Mouse (Mus musculus): ENCODE data around the gene Lypd5. TPM values are rescaled to one million over a fixed set of nuclear protein-coding genes. Genes with fewer than 3 reads are reported as not detected.

Lypd5 gene
- total RNA-seq, 1 experiment = not detected

GRCm38 (mm10) chr7:24368226-24368625, 19.2 kb downstream of the Lypd5 start:
- in situ Hi-C loops (cut with MboI; ENCODE audit: low sequenced_read_pairs in 2 of 2, unreplicated experiment in 2 of 2) = loop anchor here (25.0 kb wide), 1 partner anchor 406 kb away; the partner anchor contains the start of genes Vmn1r180 (in 2 of the 2) and Vmn1r181 (in 2 of the 2)
- H3K36me3 ChIP-seq (ENCODE audit: control insufficient read depth, insufficient read depth, low read length, poor library complexity, severe bottlenecking) = no peaks in the 10 kb centered on the region
- TF ChIP-seq HCFC1 (IDR thresholded peaks at IDR 0.05; ENCODE audit: borderline replicate concordance, insufficient read depth, low read length) = no peak
- no peak for TF ChIP-seq ZNF384 (IDR thresholded peaks at IDR 0.05; ENCODE audit: low read depth, low read length)
- no peak for TF ChIP-seq CHD2 (IDR thresholded peaks at IDR 0.05; ENCODE audit: low read depth, low read length)
- no peak for TF ChIP-seq ZC3H11A (IDR thresholded peaks at IDR 0.05; ENCODE audit: borderline replicate concordance, low read depth, low read length)
- no peak for TF ChIP-seq MAFK (IDR thresholded peaks at IDR 0.05; ENCODE audit: insufficient read depth, low read depth, low read length)
- H3K9me3 ChIP-seq (ENCODE audit: control insufficient read depth, insufficient read depth, low read depth, low read length) = no peaks in the 10 kb centered on the region
- H3K4me1 ChIP-seq (ENCODE audit: control insufficient read depth in 2 of 2, insufficient read depth in 2 of 2, low read length in 2 of 2, poor library complexity in 1 of 2) = peaks cover 0 to 14% of the 10 kb centered on the region in 2 experiments; a peak in 2 of 4 replicates
- DNase-seq (ENCODE audit: low read depth, low spot score) = no peak
- no peak overlapping the region for H3K9ac ChIP-seq (ENCODE audit: insufficient read depth, low read depth, low read length, poor library complexity, severe bottlenecking)
- H3K4me3 ChIP-seq (ENCODE audit: insufficient read depth in 1 of 2, low read depth in 1 of 2, low read length in 2 of 2, poor library complexity in 1 of 2, severe bottlenecking in 1 of 2) = no peak overlapping the region
- H3K27ac ChIP-seq (ENCODE audit: insufficient read depth, low read depth, low read length, poor library complexity, severe bottlenecking) = no peak overlapping the region

- H3K27ac ChIP-seq (ENCODE audit: insufficient read depth, low read depth, low read length, poor library complexity, severe bottlenecking) = no peak overlapping the region
- no peak for DNase-seq (ENCODE audit: low read depth, low spot score)
- H3K4me3 ChIP-seq (ENCODE audit: insufficient read depth in 1 of 2, low read depth in 1 of 2, low read length in 2 of 2, poor library complexity in 1 of 2, severe bottlenecking in 1 of 2) = no peak overlapping the region
- no peaks in the 10 kb centered on the region for H3K9me3 ChIP-seq (ENCODE audit: control insufficient read depth, insufficient read depth, low read depth, low read length)
- TF ChIP-seq ZNF384 (IDR thresholded peaks at IDR 0.05; ENCODE audit: low read depth, low read length) (no peak), HCFC1 (IDR thresholded peaks at IDR 0.05; ENCODE audit: borderline replicate concordance, insufficient read depth, low read length) (no peak)
- no peak overlapping the region for H3K9ac ChIP-seq (ENCODE audit: insufficient read depth, low read depth, low read length, poor library complexity, severe bottlenecking)
- H3K4me1 ChIP-seq (ENCODE audit: control insufficient read depth in 2 of 2, insufficient read depth in 2 of 2, low read length in 2 of 2, poor library complexity in 1 of 2) = peaks cover 0 to 17% of the 10 kb centered on the region in 2 experiments; a peak in 2 of 4 replicates
- in situ Hi-C loops (cut with MboI; ENCODE audit: low sequenced_read_pairs in 2 of 2, unreplicated experiment in 2 of 2) = loop anchor here (25.0 kb wide), 1 partner anchor 407 kb away; the partner anchor contains the start of genes Vmn1r180 (in 2 of the 2) and Vmn1r181 (in 2 of the 2)
- H3K36me3 ChIP-seq (ENCODE audit: control insufficient read depth, insufficient read depth, low read length, poor library complexity, severe bottlenecking) = no peaks in the 10 kb centered on the region
Measured at GRCm38 (mm10) chr7:24368946-24369345, 19.9 kb downstream of the Lypd5 start.

DNA sequence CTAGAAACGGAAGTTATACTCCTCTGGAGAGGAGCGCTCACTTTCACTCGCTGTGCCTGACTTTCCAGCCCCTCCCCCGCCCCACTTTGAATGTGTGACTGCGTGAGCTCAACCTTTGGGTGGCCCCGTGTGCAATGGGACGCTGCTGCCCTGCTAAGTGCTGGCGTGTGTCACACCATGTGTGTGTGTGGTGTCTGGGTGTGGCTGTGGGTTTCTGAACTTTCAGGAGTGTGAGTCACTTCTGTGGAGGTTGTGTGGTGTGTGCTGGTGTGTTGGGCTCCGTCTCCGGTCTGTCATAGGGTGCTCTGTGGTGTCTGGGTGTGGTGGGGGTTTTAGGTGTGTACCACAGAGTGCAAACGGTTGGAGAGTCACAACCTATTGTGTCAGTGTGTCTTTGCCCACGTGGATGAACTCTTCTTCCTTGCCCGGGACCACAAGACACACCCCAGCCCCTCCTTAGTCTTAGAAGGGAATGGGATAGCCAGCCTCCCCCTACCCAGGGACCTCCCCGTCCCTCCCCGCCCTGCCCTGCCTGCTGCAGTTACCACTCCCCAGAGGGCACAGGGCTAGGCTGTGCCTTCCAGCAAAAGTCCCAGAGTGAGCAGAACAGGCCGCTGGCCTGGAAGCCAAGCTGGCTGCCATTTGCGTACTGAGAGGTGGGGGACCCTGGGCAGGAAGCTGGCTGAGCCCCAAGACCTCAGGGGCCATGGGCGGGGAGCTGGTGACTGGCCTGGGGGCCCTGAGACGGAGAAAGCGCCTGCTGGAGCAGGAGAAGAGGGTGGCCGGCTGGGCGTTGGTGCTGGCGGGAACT, 20.9 kb downstream of the Lypd5 start, which contains the start of gene Kcnn4:
TSS of gene Kcnn4 (plus strand) at position 533 of the 811 bp plus-strand sequence.
- in situ Hi-C loops (cut with MboI; ENCODE audit: low sequenced_read_pairs in 2 of 2, unreplicated experiment in 2 of 2) = loop anchor here (25.0 kb wide), 1 partner anchor 408 kb away; the partner anchor contains the start of genes Vmn1r180 (in 2 of the 2) and Vmn1r181 (in 2 of the 2)
- peak within 1 kb of the TSS; percentile 46; the same call in 1 of the 2 replicates for H3K9ac ChIP-seq (ENCODE audit: insufficient read depth, low read depth, low read length, poor library complexity, severe bottlenecking)
- TF ChIP-seq HCFC1 (IDR thresholded peaks at IDR 0.05; ENCODE audit: borderline replicate concordance, insufficient read depth, low read length) (no peak), ZNF384 (IDR thresholded peaks at IDR 0.05; ENCODE audit: low read depth, low read length) (no peak), CHD2 (IDR thresholded peaks at IDR 0.05; ENCODE audit: low read depth, low read length) (no peak), ZC3H11A (IDR thresholded peaks at IDR 0.05; ENCODE audit: borderline replicate concordance, low read depth, low read length) (no peak), MAFK (IDR thresholded peaks at IDR 0.05; ENCODE audit: insufficient read depth, low read depth, low read length) (no peak)
- H3K9me3 ChIP-seq (ENCODE audit: control insufficient read depth, insufficient read depth, low read depth, low read length) = no peaks in the 10 kb centered on the region
- H3K36me3 ChIP-seq (ENCODE audit: control insufficient read depth, insufficient read depth, low read length, poor library complexity, severe bottlenecking) = no peaks in the 10 kb centered on the region
- H3K4me1 ChIP-seq (ENCODE audit: control insufficient read depth in 2 of 2, insufficient read depth in 2 of 2, low read length in 2 of 2, poor library complexity in 1 of 2) = peaks cover 0 to 21% of the 10 kb centered on the region in 2 experiments; a peak in 2 of 4 replicates
- no peak for DNase-seq (ENCODE audit: low read depth, low spot score)
- H3K4me3 ChIP-seq (ENCODE audit: insufficient read depth in 1 of 2, low read depth in 1 of 2, low read length in 2 of 2, poor library complexity in 1 of 2, severe bottlenecking in 1 of 2) = peak within 1 kb of the TSS; percentile 53 to 62; a peak in 3 of 4 replicates
- no peak within 1 kb of the TSS for H3K27ac ChIP-seq (ENCODE audit: insufficient read depth, low read depth, low read length, poor library complexity, severe bottlenecking)

- no peaks in the 10 kb centered on the region for H3K9me3 ChIP-seq (ENCODE audit: control insufficient read depth, insufficient read depth, low read depth, low read length)
- no peak overlapping the region for H3K27ac ChIP-seq (ENCODE audit: insufficient read depth, low read depth, low read length, poor library complexity, severe bottlenecking)
- no peak overlapping the region for H3K9ac ChIP-seq (ENCODE audit: insufficient read depth, low read depth, low read length, poor library complexity, severe bottlenecking)
- TF ChIP-seq ZC3H11A (IDR thresholded peaks at IDR 0.05; ENCODE audit: borderline replicate concordance, low read depth, low read length) = no peak
- TF ChIP-seq MAFK (IDR thresholded peaks at IDR 0.05; ENCODE audit: insufficient read depth, low read depth, low read length) = no peak
- no peaks in the 10 kb centered on the region for H3K36me3 ChIP-seq (ENCODE audit: control insufficient read depth, insufficient read depth, low read length, poor library complexity, severe bottlenecking)
- peaks cover 0 to 21% of the 10 kb centered on the region in 2 experiments; a peak in 2 of 4 replicates for H3K4me1 ChIP-seq (ENCODE audit: control insufficient read depth in 2 of 2, insufficient read depth in 2 of 2, low read length in 2 of 2, poor library complexity in 1 of 2)
- in situ Hi-C loops (cut with MboI; ENCODE audit: low sequenced_read_pairs in 2 of 2, unreplicated experiment in 2 of 2) = loop anchor here (25.0 kb wide), 1 partner anchor 409 kb away; the partner anchor contains the start of genes Vmn1r180 (in 2 of the 2) and Vmn1r181 (in 2 of the 2)
- no peak for DNase-seq (ENCODE audit: low read depth, low spot score)
- H3K4me3 ChIP-seq (ENCODE audit: insufficient read depth in 1 of 2, low read depth in 1 of 2, low read length in 2 of 2, poor library complexity in 1 of 2, severe bottlenecking in 1 of 2) = no peak overlapping the region
Measured at GRCm38 (mm10) chr7:24371012-24371808, 22.2 kb downstream of the Lypd5 start.

All from ES-E14 (cell line).